Mouse (Mus musculus): ENCODE results near the gene Mcub.
A peak's percentile ranks its signal among the peaks of the same experiment; 100 is the strongest.

Mcub gene

GRCm38 (mm10) chr3:129887779-129888517 lies 82.1 kb downstream of the Mcub start:
- DNase-seq: no peak

DNA sequence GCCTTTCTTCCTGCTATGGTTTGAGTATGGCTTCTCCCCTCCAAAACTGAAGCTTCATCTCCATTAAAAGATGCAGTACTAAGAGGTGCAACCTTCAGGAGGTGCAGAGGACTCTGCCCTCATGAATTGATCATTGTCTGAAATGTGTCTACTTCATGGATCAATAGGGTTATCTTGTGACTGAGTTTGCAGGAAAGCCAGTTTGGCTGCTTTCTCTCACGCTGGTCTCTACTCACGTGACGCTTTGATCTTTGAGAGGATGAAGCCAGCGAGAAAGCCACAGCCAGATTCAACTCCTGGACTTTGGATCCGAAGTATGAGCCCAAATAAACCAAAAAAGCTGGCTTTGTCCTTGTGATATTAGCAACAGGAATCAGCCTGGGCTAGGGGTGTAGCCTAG lies 83.6 kb downstream of the Mcub start:
- no peak for DNase-seq

DNA sequence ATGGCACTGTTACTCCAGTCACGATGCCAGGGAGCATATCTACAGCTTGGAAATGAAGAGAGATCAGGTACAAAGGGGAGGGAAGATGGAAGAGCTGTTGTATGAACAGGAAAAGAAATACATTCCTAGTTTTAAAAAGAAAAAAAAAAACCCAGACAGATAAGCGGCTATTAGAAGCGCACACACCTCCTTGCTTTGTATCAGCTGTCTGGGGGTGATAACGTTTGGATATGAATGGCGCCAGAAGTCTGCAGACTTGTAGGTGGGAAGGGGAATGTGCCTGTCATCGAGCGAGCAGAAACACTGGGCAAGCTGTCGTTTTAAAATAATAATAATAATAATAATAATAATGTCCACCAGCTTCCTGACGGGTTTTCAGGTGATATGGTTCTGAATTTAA lies 84.4 kb downstream of the Mcub start:
- no peak for DNase-seq

DNA sequence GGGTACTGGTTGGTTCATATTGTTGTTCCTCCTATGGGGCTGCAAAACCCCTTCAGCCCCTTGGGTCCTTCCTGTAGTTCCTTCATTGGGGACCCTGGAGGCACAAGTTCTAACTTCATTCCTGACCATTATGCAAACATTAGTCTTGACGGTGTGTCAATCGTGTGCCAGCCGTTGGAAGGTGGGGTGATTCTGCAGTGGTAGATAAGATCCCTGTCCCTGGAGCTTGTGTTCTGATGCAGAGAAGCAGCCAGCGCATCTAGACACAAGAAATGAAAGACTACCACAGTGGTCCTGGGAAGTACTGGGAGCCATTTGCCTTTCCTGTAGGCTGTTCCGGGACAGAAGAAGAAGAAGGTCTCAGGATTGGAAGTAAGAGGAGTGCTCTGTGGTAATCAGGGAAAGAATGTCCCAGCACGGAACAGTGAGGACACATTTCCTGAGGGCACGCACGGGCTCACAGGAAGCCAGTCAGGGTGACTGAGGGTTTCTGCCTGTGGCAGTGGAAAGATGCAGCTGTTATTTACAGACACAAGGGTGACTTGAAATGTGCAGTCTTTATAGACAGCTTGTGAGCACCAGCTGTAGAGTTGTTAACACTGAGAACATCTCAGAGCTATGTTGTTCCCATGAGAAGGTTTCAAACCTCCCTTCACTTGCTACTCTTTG lies 88.9 kb downstream of the Mcub start:
- DNase-seq: peak in 1 of 2 experiments; percentile 41

GRCm38 (mm10) chr3:129879913-129880312 lies 90.1 kb downstream of the Mcub start:
- no peak for DNase-seq

GRCm38 (mm10) chr3:129879131-129879757 lies 90.8 kb downstream of the Mcub start:
- DNase-seq: peak; percentile 36 to 42

GRCm38 (mm10) chr3:129878405-129879021 lies 91.5 kb downstream of the Mcub start, which contains the start of gene Pla2g12a:
Pla2g12a (plus strand) TSS chr3:129878606.
- peak; percentile 93 to 96 for DNase-seq

DNA sequence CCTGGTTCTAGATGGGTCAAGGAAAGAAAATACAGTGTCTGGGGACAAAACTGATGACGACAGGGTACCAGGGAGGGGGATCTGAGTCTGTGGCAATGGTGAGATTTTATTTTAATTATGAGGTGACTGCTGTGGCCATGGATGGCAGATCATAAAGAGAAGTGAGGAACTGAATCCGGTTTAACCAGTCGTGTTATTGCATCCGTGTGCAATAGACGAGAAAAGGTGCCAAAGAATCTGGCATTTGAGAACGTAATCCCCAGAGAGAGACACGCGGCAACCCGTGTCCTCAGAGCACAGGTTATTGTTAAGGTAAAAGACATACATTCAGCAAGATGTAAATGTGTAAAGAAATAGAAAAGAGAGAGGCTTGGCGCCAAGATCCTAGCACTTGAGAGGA lies 92.7 kb downstream of the Mcub start:
- no peak for DNase-seq

All from lung, postnatal 4 days (tissue).